Mouse (Mus musculus) layer of hippocampus, adult 2 months (tissue): ENCODE measurements around the gene Olfr1023. TPM values are rescaled to one million over a fixed set of nuclear protein-coding genes. Genes with fewer than 3 reads are reported as not detected.

ENCODE experiments used
- DNase-seq, 2 experiments: peaks; one replicate each; pipeline ENCODE4 v3.0.0; 2022; ENCODE audit warnings: low spot score in 2 of 2
- H3K27ac ChIP-seq: fragments of 200-600 bp; 2 replicates; pipeline ENCODE4 v1.8.1; 2022
- H3K4me3 ChIP-seq: fragments of 200-600 bp; 2 replicates; pipeline ENCODE4 v1.8.1; 2022; ENCODE audit warnings: mild to moderate bottlenecking
- CTCF ChIP-seq: fragments of 200-600 bp; conservative IDR thresholded peaks from 2 replicates; pipeline ENCODE4 v1.8.1; 2022; ENCODE audit warnings: antibody characterized with exemption, mild to moderate bottlenecking, moderate library complexity
- long read RNA-seq, 2 experiments: library from polyadenylated mRNA; stranded (forward); transcript quantifications; one replicate each; pipeline ENCODE4 v2.0.0; 2021; ENCODE audit warnings: borderline mapping rate in 2 of 2
- total RNA-seq, 2 experiments: library from RNA; stranded (reverse); gene quantifications; 2 replicates each; pipeline ENCODE4 v1.2.3; 2021

The Olfr1023 gene
- not detected for total RNA-seq
- long read RNA-seq, experiment 1, result 0 reads
- long read RNA-seq, experiment 2, result 0 reads

DNA sequence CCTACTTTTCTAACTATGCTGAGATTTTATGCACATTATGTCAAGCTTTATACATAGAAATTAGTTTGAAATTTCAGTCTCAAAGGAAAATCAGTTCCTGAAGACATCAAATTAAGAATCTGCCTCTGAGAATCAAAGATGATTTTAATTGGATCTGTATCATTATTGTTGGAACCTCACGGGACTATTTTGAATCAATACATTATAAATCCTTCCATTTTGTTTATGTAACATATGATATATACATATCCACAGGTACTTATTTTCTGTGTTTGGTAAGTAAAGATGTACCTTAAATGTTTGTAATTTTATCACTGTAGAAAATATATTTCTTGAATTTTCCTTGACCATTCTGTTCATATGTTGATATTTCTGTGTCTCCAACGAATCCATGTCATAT, at the start of gene Olfr1023:
TSS of gene Olfr1023 (plus strand) at position 301 of the 400 bp plus-strand sequence.
- Histone ChIP-seq H3K4me3 (no peak within 1 kb of the TSS), H3K27ac (no peak within 1 kb of the TSS)
- DNase-seq, result no peak
- TF ChIP-seq CTCF, result no peak

DNA sequence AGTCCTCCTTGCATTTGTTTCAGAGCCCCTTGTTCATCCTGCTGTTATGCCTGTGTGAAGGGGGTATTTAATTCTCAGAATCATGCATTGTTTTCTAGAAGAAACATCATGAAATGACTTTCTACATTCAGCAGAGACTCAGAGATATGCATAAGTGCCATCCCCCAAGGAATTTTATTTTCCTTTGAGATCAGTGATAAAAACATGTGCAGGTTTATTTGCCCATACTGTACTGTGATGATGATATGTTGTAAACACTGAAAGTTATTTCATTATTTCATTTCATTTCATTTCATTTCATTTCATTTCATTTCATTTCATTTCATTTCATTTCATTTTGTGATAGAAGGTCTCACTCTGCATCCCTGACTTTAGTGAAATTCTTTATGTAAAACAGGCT, 40.1 kb upstream of the Olfr1023 start, which contains the start of gene Olfr1019:
TSS of gene Olfr1019 (minus strand) at position 101 of the 400 bp plus-strand sequence.
- DNase-seq, result no peak
- no peak for TF ChIP-seq CTCF

DNA sequence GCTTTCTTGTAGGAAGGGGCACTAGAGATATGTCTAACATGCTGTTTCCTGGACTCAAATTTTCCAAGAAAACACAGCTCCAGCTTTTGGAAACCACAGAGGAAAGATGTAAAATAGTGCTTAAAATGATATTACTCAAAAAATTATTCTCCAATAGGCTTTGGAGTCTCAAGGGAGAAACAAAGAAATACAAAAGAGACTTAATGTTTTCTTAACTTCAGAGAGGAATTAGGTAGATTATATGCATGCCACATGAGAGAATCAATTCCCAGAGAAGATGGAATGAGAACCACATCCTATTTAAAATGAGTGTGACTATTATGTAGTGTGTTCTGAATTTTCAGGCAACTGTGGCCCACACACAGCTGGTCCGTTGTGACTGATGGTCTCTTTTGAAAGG, 38.7 kb upstream of the Olfr1023 start, which contains the start of gene Olfr1020:
TSS of gene Olfr1020 (plus strand) at position 301 of the 400 bp plus-strand sequence.
- TF ChIP-seq CTCF, result no peak
- no peak within 1 kb of the TSS for H3K27ac ChIP-seq
- no peak within 1 kb of the TSS for H3K4me3 ChIP-seq
- no peak for DNase-seq

More for the DNA sequence above, 40.1 kb upstream of the Olfr1023 start, which contains the start of gene Olfr1019:
- Histone ChIP-seq H3K27ac (no peak within 1 kb of the TSS), H3K4me3 (no peak within 1 kb of the TSS)

DNA sequence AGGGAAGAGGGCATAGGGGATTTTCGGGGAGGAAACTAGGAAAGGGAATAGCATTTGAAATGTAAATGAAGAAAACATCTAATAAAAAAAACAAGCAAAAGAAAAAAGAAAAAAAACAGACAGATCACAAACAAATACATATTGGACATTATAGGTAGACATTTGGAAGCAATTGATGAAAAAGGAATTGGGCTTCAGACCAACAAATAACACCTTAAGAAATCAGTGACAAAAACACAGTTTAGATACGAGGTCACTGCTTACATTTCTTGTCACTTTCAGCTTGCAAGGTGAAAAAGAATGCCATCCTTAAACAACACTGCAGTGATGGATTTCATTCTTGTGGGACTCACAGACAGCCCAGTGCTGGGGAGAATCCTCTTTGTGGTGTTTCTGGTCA, 17.1 kb upstream of the Olfr1023 start, which contains the start of gene Olfr1022:
TSS of gene Olfr1022 (plus strand) at position 301 of the 400 bp plus-strand sequence.
- DNase-seq, result no peak
- H3K4me3 ChIP-seq, result no peak within 1 kb of the TSS
- TF ChIP-seq CTCF, result no peak
- no peak within 1 kb of the TSS for H3K27ac ChIP-seq

DNA sequence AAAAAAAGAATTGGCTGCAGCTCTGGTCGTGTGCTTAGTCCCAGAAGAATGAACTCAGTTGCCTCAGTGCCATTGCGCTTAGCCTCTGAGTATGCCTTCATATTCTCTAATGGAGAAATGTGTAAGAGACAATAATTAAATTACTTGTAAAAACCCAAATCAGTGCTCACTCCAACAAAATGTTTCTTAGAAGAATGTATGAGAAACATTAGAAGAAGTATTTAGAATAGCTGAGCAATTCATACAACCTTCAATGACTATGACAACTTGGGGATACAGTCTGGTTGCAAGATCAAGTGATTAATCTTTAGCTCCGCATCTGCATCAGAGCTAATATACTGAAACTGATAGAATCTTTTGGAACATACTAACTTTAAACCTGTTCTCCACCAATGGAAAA, 19.5 kb downstream of the Olfr1023 start, which contains the start of gene Olfr1024:
TSS of gene Olfr1024 (minus strand) at position 101 of the 400 bp plus-strand sequence.
- no peak within 1 kb of the TSS for H3K4me3 ChIP-seq
- no peak within 1 kb of the TSS for H3K27ac ChIP-seq
- DNase-seq, result no peak
- no peak for TF ChIP-seq CTCF

DNA sequence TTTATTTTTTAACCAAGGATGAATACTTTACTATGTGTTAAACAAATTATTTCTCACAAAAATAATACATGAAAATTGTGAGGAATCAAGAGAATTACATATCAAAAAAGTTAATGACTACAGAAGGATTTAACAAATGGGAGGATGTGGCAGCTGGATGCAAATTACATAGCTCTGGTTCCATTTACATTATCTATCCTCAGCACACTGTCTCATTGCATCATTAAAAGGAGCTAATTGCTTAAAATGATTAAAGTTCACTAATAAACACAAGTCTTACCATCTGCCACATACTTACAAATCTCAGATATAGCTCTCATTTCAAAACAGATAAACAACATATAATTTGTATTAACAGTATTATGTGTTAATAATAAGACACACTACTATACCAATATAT, 27.8 kb downstream of the Olfr1023 start:
- Histone ChIP-seq H3K4me3 (no peak overlapping the region), H3K27ac (no peak overlapping the region)
- DNase-seq, result no peak
- no peak for TF ChIP-seq CTCF

DNA sequence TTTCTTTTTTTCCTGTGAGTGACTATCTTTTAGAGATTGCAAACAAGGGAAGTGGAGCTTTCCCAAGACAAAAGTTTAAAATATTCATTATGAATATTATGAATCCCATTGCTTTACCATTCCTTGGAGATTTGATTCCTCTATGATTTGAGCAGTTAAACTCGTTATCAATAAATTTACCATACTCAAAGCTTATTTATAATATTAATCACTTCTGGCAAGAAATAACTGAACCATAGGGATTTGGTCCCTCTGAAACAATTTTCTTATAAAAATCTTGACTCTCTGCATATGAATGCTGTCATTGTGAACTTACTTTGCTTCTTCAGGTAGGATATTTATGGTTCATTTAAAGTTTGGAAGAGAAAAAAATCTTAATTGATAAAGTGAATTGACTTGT, 29.5 kb downstream of the Olfr1023 start, which contains the start of gene Olfr1025-ps1:
TSS of gene Olfr1025-ps1 (plus strand) at position 301 of the 400 bp plus-strand sequence.
- Histone ChIP-seq H3K27ac (no peak within 1 kb of the TSS), H3K4me3 (no peak within 1 kb of the TSS)
- no peak for DNase-seq
- no peak for TF ChIP-seq CTCF

DNA sequence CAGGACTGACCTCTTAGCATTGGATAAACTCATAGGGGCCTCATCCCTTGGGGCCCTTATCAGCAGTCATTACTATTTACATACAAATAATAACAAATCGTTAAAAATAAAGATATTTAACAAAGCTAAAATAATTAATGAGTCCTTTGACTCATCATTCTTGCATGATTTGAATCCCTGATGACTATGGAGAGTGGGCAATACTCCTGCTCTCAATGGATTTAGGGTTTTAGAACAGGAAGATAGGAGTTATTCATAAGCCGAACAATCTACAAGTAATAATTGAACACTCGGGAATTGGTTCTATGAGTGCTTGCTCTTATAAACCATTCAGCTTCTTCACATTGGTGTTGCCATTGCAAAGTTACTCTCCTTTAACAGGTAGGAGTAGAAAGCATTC, 35.8 kb downstream of the Olfr1023 start, which contains the start of gene Olfr1026:
TSS of gene Olfr1026 (plus strand) at position 301 of the 400 bp plus-strand sequence.
- Histone ChIP-seq H3K4me3 (no peak within 1 kb of the TSS), H3K27ac (no peak within 1 kb of the TSS)
- no peak for DNase-seq
- TF ChIP-seq CTCF, result no peak

Other genes starting within 250 kb of the Olfr1023 start
- gene Olfr1002, start 234.9 kb upstream of the Olfr1023 start, total RNA-seq, result not detected
- gene Olfr154, start 221.2 kb upstream of the Olfr1023 start, total RNA-seq, result not detected
- gene Olfr1006, start 206.9 kb upstream of the Olfr1023 start, total RNA-seq, result not detected
- not detected for gene Olfr1008, start 196.2 kb upstream of the Olfr1023 start, total RNA-seq
- not detected for gene Olfr1009, start 170.2 kb upstream of the Olfr1023 start, total RNA-seq
- not detected for gene Olfr1012, start 122.9 kb upstream of the Olfr1023 start, total RNA-seq
- gene Olfr1013, start 118.5 kb upstream of the Olfr1023 start, total RNA-seq, result not detected
- gene Olfr1014, start 112.9 kb upstream of the Olfr1023 start, total RNA-seq, result not detected
- gene Olfr1015, start 103.6 kb upstream of the Olfr1023 start, total RNA-seq, result not detected
- not detected for gene Olfr1016, start 83.1 kb upstream of the Olfr1023 start, total RNA-seq
- not detected for gene Olfr1018, start 67.2 kb upstream of the Olfr1023 start, total RNA-seq
- not detected for gene Olfr1019, start 40.2 kb upstream of the Olfr1023 start, total RNA-seq
- not detected for gene Olfr1020, start 38.6 kb upstream of the Olfr1023 start, total RNA-seq
- gene Olfr1022, start 17.0 kb upstream of the Olfr1023 start, total RNA-seq, result not detected
- not detected for gene Olfr1024, start 19.4 kb downstream of the Olfr1023 start, total RNA-seq
- not detected for gene Olfr1025-ps1, start 29.6 kb downstream of the Olfr1023 start, total RNA-seq
- not detected for gene Olfr1026, start 35.9 kb downstream of the Olfr1023 start, total RNA-seq
- under 1 TPM in 1 of 2 experiments, not detected in 1; 0.10 TPM for gene Olfr1028, start 64.8 kb downstream of the Olfr1023 start, total RNA-seq
- not detected for gene Olfr1029, start 88.3 kb downstream of the Olfr1023 start, total RNA-seq
- gene Olfr1030, start 93.6 kb downstream of the Olfr1023 start, total RNA-seq, result not detected
- not detected for gene Olfr1031, start 104.7 kb downstream of the Olfr1023 start, total RNA-seq
- not detected for gene Olfr1032, start 119.9 kb downstream of the Olfr1023 start, total RNA-seq
- gene Olfr1033, start 135.0 kb downstream of the Olfr1023 start, total RNA-seq, result not detected
- not detected for gene Olfr1034, start 160.2 kb downstream of the Olfr1023 start, total RNA-seq
- not detected for gene Olfr1036, start 188.4 kb downstream of the Olfr1023 start, total RNA-seq
- gene Olfr1037, start 201.7 kb downstream of the Olfr1023 start, total RNA-seq, result not detected